Mouse (Mus musculus) forebrain, embryonic 12.5 days (tissue): ENCODE measurements at regions not wholly inside any gene's neighbourhood (a gene's known extent, or its start where the extent isn't known, plus 50 kb on each side); places are given as distances from the start of the nearest gene placed in this dataset.
A peak's percentile ranks its signal among the peaks of the same experiment; 100 is the strongest.
"Not testable (repeated sequence)": the region's sequence is repeated elsewhere in the genome, so short reads cannot be mapped to it uniquely, and the experiment has no call there.

ENCODE experiments used
- ATAC-seq: fragments of 200-750 bp; cut with Nextera tagmentation; 2 replicates; pipeline ENCODE4 v1.8.0; 2017; ENCODE audit warnings: moderate TSS enrichment; ENCODE audit not compliant: low FRiP score
- H3K27ac ChIP-seq: fragments of 300-500 bp; sonication (generic); 2 replicates; pipeline ENCODE4 v1.5.1; 2016; ENCODE audit warnings: mild to moderate bottlenecking
- H3K27me3 ChIP-seq: fragments of 300-500 bp; sonication (generic); 2 replicates; pipeline ENCODE4 v1.6.1; 2016; ENCODE audit warnings: mild to moderate bottlenecking
- H3K36me3 ChIP-seq: fragments of 300-500 bp; sonication (generic); replicated peaks from 2 replicates; pipeline ENCODE4 v1.6.1; 2016; ENCODE audit warnings: mild to moderate bottlenecking
- H3K4me1 ChIP-seq: fragments of 300-500 bp; sonication (generic); 2 replicates; pipeline ENCODE4 v1.6.1; 2016
- H3K4me2 ChIP-seq: fragments of 300-500 bp; sonication (generic); 2 replicates; pipeline ENCODE4 v1.6.1; 2016; ENCODE audit warnings: mild to moderate bottlenecking, moderate library complexity
- H3K4me3 ChIP-seq: fragments of 300-500 bp; sonication (generic); replicated peaks from 2 replicates; pipeline ENCODE4 v1.5.1; 2016; ENCODE audit warnings: mild to moderate bottlenecking
- H3K9ac ChIP-seq: fragments of 300-500 bp; sonication (generic); 2 replicates; pipeline ENCODE4 v1.6.1; 2016; ENCODE audit warnings: mild to moderate bottlenecking
- H3K9me3 ChIP-seq: fragments of 300-500 bp; sonication (generic); 2 replicates; pipeline ENCODE4 v1.6.1; 2016
- WGBS: fragments of 180-500 bp; shearing (Covaris S2); methylation state at CpG from one replicate; pipeline ENCODE4 v1.1.7; 2016; 5-methylcytosine and 5-hydroxymethylcytosine counted together

DNA sequence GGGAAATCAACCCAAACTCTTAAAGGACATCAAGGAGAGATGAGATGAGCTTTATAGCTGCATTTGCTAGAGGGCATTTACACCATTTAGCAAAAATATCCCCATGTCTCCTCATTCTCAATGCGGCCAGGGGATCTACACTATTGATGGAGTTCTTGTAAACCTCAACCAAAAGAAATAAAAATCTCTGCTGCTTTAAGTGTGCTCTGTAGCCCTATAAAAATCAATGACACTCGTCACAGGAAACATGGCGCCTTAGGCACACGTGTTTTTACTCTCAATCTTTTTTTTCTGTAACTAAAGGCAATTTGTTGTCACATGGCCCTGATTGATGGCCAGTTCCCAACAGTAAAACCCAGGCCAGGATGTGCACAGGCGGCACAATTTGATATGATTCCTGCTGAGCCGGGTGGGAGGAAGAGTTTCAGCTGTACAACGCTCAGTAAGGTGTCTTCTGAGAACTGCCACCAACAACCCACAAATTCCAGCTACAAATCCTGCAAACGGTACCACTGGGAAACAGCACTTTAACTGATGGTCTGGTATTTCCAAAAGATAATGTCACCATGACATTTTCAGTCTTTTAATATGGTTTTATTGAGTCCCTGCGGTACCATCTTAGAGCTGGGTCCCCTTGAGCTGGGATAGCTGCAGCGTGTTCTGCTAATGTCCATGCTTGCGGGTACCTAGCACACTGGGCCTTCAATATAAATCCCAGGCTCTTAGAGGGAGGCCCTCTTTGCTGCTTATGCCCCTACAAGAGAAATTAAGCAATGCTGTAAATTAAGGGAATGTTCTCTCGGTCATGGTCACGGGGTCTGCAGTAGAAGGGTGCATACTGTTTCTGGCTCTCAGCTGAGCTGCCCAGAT is 78.8 kb downstream of the Tpbg start:
- Histone ChIP-seq H3K27ac (no peak overlapping the region), H3K9ac (no peak overlapping the region), H3K4me3 (no peak overlapping the region), H3K27me3 (no peaks in the 10 kb centered on the region), H3K4me1 (no peaks in the 10 kb centered on the region), H3K4me2 (no peak overlapping the region), H3K9me3 (no peaks in the 10 kb centered on the region), H3K36me3 (no peaks in the 10 kb centered on the region)
- WGBS = 93% methylated on average over 13 of the region's 13 CpGs
- no peak for ATAC-seq

DNA sequence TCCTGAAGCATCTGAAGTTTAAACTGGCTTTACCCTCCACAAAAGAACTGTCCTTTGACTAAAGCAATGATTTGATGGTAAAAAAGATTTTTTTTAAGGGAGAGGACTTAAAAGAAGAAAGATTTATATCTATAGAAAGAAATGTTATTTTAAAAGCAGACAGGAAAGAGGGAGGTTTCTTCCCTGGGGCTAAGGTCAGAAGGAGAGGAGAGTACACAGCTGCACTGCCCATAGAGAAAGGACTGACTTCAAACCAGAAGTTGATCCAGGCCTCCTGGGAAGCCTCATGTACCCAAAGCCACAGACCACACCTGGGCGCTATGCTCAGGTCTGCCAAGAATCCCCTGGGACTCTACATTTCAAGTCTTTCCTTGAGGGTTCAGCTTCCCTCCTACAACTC is 83.1 kb downstream of the Tpbg start:
- H3K4me3 ChIP-seq = no peak overlapping the region
- WGBS = 95% methylated on average over 1 of the region's 1 CpGs
- H3K4me2 ChIP-seq = no peak overlapping the region
- no peak overlapping the region for H3K27ac ChIP-seq
- no peaks in the 10 kb centered on the region for H3K36me3 ChIP-seq
- no peaks in the 10 kb centered on the region for H3K4me1 ChIP-seq
- ATAC-seq = no peak
- H3K9ac ChIP-seq = no peak overlapping the region
- H3K9me3 ChIP-seq = no peaks in the 10 kb centered on the region
- no peaks in the 10 kb centered on the region for H3K27me3 ChIP-seq

DNA sequence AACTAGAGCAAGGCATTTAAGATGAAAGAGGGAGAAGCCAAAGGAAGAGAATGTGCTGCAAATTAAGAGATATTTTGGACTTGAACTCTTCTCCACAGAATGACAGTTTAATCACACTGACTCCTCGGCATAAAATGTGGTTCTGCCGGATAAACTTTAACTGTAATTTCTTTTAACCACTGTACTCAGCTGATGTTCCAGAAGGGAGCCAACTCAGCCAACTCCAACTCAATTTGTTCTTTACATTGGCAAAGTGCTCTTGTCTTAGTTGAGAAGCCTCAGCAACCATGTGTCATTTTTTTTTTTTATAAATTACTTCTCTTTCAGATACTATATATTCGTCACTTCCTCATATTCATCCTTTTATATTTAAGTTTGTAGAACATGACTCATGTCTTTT is 90.0 kb downstream of the Tpbg start:
- Histone ChIP-seq H3K27ac (no peak overlapping the region), H3K27me3 (no peaks in the 10 kb centered on the region), H3K9me3 (no peaks in the 10 kb centered on the region), H3K9ac (no peak overlapping the region), H3K4me2 (no peak overlapping the region), H3K4me1 (no peaks in the 10 kb centered on the region), H3K4me3 (no peak overlapping the region), H3K36me3 (no peaks in the 10 kb centered on the region)
- 95% methylated on average over 3 of the region's 3 CpGs for WGBS
- no peak for ATAC-seq

DNA sequence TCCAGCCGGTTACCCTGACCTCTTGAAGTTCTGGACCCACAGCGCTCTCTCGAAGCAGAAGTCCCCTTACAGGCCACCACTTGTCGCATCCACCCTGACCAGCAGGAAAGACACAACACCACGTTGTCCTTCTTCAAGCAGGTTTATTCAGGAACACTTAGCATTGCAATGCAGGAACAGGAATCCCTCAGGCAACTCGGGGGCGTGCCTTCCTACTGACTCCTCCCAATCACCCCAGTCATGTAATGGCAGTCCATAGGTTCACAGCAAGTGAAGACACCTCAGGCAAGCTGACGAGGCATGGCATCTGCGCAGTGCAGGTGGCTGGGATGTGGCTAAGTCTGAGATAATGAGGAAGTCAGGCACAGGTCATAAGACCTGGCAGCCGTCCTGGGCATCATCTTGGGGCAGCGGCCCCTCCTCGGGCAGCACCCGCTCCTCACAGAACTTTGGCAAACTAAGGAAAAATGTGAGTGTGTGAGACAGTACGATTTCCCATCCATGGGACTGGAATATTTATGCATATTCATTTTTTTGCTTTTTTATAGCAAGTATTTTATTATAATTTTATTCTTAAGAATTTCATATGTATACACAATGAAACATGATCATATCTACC is 101.0 kb downstream of the Tpbg start:
- H3K4me2 ChIP-seq, H3K4me1 ChIP-seq, H3K27me3 ChIP-seq, H3K9me3 ChIP-seq, ATAC-seq, H3K9ac ChIP-seq, H3K4me3 ChIP-seq, H3K36me3 ChIP-seq, H3K27ac ChIP-seq: not testable (repeated sequence)
- WGBS = 91% methylated on average over 14 of the region's 14 CpGs

DNA sequence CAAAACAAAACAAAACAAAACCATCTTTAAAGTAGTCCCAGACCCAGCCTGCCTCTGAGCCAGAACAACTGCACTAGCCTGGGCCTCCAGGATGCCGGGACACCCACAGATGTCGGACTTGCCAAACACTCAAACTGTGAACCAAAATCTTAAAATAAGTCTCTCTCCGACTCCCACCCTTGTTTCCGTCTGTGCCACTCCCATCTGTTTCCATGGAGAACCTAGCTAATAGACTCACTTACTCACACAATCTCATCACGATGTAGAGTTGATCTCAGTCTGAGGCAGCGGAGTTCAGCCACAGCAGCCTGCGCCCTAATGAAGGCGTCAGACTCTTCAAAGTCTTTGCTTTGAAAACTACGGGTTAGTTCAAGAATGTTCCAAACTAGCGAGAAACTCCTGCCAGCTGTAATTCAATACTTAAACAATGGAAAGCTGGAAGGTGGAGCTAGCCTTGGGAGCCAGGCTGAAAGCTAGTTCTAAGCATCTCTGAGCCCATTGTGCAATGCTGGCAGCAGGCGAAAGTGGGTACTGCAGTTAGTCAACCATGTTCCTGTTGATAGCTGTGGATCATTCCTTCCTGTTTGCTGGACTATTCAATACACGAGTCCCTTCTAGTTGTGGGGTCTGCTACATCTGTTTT is 106.4 kb downstream of the Tpbg start:
- ATAC-seq = peak; percentile 61; the same call in 1 of the 2 replicates
- Histone ChIP-seq H3K9me3 (no peaks in the 10 kb centered on the region), H3K4me1 (no peaks in the 10 kb centered on the region), H3K27ac (no peak overlapping the region), H3K36me3 (no peaks in the 10 kb centered on the region), H3K9ac (no peak overlapping the region), H3K27me3 (no peaks in the 10 kb centered on the region), H3K4me2 (no peak overlapping the region), H3K4me3 (no peak overlapping the region)
- whole genome bisulfite sequencing = 49% methylated on average over 12 of the region's 12 CpGs

DNA sequence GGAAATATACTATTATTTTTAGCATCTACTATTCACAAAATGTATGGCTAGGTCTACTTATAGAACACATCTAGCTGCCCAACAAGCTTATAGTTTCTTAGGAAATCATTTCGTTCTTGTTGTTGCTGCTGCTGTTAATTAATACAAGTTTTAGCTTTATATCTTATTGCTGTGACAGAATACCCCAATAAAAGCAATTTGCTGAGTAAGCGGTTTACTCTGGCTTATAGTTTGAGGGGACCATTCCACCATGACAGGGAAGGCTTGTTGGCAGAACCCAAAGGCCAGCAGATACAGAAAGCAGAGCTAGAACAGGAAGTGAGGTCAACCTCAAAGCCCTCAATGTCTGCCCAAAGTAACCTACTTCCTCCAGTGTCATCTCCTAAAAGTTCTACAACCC is 109.6 kb downstream of the Tpbg start:
- H3K27ac ChIP-seq = no peak overlapping the region
- no peak overlapping the region for H3K4me3 ChIP-seq
- no peak for ATAC-seq
- H3K9me3 ChIP-seq = no peaks in the 10 kb centered on the region
- no peak overlapping the region for H3K4me2 ChIP-seq
- H3K27me3 ChIP-seq = no peaks in the 10 kb centered on the region
- H3K9ac ChIP-seq = no peak overlapping the region
- 88% methylated on average over 2 of the region's 2 CpGs for WGBS
- H3K36me3 ChIP-seq = no peaks in the 10 kb centered on the region
- no peaks in the 10 kb centered on the region for H3K4me1 ChIP-seq

DNA sequence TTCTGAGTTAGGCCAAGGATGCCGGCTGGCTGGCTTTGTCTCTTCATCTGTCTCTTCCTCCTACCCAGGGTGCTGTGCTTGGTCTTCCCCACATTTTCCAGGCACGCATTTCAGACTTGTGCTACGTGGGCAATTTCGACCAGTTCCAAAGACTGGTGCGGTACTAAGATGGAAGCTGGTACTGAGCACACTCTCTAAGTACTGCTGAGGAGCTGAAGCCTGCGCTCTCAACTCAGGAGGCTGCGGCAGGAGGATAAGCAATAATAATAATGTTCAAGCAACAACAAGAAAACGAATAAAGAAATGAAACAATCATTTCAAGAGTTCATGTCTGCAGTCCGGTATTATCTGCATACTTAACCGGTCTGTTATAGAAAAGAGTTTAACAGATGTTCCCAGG is 127.9 kb downstream of the Tpbg start:
- Histone ChIP-seq H3K4me1 (no peaks in the 10 kb centered on the region), H3K4me2 (no peak overlapping the region), H3K4me3 (no peak overlapping the region), H3K27ac (no peak overlapping the region), H3K9me3 (no peaks in the 10 kb centered on the region), H3K27me3 (no peaks in the 10 kb centered on the region), H3K9ac (no peak overlapping the region), H3K36me3 (no peaks in the 10 kb centered on the region)
- WGBS = 94% methylated on average over 10 of the region's 10 CpGs
- no peak for ATAC-seq

DNA sequence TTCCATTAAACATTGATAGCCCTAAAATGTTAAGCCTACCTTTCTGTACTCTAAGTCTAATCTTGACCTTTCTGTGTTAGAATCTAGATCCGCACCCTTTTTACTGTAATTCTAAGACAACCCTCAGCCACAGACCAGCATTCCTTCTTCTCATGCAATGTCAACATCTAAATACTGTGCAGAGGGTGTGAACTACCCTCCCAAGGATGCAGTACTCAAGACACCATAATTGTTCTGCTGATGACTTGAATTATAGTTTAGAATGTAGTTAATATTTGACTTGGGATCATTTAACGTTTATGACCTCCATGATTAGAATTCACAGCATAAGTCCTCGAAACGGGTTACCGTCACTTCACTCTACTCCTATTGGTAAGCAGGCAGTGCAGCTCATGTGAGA is 139.2 kb downstream of the Tpbg start:
- no peak for ATAC-seq
- Histone ChIP-seq H3K9ac (no peak overlapping the region), H3K9me3 (no peaks in the 10 kb centered on the region), H3K4me3 (no peak overlapping the region), H3K4me2 (no peak overlapping the region), H3K27ac (no peak overlapping the region), H3K36me3 (no peaks in the 10 kb centered on the region), H3K27me3 (no peaks in the 10 kb centered on the region), H3K4me1 (no peaks in the 10 kb centered on the region)
- WGBS = 94% methylated on average over 5 of the region's 5 CpGs

DNA sequence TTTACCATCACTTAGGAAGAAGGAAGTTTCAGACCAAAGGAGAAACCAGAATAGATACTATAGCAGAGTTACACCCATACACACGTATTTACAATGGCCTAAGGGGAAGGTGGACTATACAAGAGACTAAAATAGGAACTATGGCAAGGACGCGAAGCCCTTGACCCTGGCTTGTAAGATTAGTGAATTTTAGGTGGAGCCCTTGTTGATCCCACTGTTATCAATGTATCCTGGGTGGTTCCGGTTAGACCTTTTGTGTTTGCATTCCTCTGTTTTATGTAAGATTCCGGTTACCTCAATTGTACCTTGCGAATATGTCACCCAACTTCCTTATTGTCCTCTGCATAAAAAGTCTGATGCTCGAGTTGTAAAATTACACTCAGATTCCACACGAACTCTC is 141.3 kb downstream of the Tpbg start:
- not testable (repeated sequence) for H3K4me2 ChIP-seq, H3K4me1 ChIP-seq, H3K9me3 ChIP-seq, H3K36me3 ChIP-seq, H3K4me3 ChIP-seq, H3K27ac ChIP-seq, H3K27me3 ChIP-seq, H3K9ac ChIP-seq, ATAC-seq
- WGBS = 95% methylated on average over 8 of the region's 8 CpGs

DNA sequence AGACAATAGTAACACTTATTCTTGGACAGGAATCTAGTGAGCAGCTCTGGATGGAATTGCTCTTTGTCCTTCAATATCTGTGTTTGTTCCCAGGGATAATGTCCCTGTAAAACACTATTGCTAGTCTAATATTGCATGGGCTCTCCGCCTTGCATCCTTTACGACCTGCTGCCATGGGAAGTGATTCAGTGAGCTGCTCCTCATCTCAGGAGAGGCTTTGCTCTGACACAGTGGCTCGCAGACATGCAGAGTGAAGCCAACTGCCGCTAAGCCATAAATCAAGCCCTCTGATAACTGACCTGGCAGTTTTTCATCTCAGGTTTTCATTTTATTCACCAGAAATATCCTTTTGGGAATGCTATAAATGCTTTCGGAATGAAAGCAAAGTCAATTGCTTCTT is 143.5 kb downstream of the Tpbg start:
- Histone ChIP-seq H3K9ac (no peak overlapping the region), H3K9me3 (no peaks in the 10 kb centered on the region), H3K36me3 (no peaks in the 10 kb centered on the region), H3K4me3 (no peak overlapping the region), H3K4me1 (no peaks in the 10 kb centered on the region), H3K27ac (no peak overlapping the region), H3K27me3 (no peaks in the 10 kb centered on the region), H3K4me2 (no peak overlapping the region)
- 88% methylated on average over 5 of the region's 5 CpGs for WGBS
- ATAC-seq = no peak

DNA sequence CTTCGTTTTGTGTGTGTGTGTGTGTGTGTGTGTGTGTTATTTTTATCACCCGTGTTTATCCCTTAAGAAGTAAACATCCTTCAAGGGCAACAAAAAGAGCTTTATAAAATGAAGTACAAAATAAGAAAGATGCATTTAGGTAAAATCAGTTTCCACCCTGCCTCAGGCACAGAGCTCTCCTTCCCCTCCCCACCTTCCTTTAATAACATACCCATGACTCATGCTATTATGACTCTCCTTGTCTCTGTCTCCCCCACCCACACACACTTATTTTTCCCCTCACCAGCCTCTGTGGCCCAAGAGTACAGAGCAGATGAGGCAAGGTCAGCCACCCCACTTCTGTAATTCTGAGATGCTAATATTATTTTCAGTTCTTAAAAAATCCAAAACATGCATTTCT is 144.0 kb downstream of the Tpbg start:
- no peak overlapping the region for H3K4me2 ChIP-seq
- H3K27ac ChIP-seq = no peak overlapping the region
- H3K4me1 ChIP-seq = no peaks in the 10 kb centered on the region
- WGBS = 73% methylated on average over 2 of the region's 2 CpGs
- H3K36me3 ChIP-seq = no peaks in the 10 kb centered on the region
- ATAC-seq = no peak
- H3K4me3 ChIP-seq = no peak overlapping the region
- H3K9me3 ChIP-seq = no peaks in the 10 kb centered on the region
- H3K9ac ChIP-seq = no peak overlapping the region
- no peaks in the 10 kb centered on the region for H3K27me3 ChIP-seq

DNA sequence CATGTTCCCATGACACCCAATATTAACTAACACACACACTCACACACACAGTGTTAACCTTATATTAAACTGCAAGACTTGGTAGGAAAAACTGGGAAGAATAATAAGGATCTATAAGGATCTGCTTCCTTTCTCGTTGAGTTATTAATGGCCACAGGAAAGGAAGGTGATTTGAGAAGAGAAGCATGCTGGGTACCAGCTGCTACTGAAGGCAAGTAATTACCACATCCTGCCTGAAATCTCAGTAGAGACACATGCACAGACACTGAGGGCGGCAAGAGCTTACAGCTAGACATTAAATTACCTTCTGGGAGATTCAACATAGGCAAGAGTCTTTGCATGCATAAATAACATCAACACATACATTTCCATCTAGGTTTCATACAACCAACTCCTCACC is 160.8 kb downstream of the Tpbg start:
- Histone ChIP-seq H3K9me3 (no peaks in the 10 kb centered on the region), H3K4me3 (no peak overlapping the region), H3K4me1 (no peaks in the 10 kb centered on the region), H3K4me2 (no peak overlapping the region), H3K36me3 (no peaks in the 10 kb centered on the region), H3K27ac (no peak overlapping the region), H3K27me3 (no peaks in the 10 kb centered on the region), H3K9ac (no peak overlapping the region)
- WGBS = 77% methylated on average over 2 of the region's 2 CpGs
- ATAC-seq = no peak

DNA sequence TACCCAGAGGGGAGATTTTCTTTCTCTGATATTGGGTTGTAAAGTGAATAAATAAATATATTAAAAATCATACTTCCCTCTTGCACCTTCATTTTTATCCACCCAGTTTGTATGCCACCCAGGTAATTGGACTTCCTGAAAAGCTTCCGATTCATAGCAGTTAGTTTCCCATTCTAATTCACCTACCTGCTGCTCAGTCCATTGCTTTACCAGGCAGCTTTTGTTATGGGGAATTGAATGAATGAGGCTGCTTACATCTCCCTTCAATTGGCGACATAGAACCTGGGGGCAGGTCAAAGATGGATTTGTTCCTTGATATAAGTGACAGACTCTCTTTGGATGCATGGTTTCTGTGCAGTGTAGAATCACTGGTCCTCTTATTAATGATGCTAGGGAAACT is 169.5 kb downstream of the Tpbg start:
- no peak overlapping the region for H3K9ac ChIP-seq
- no peak overlapping the region for H3K27ac ChIP-seq
- H3K4me1 ChIP-seq = no peaks in the 10 kb centered on the region
- 62% methylated on average over 2 of the region's 2 CpGs for whole genome bisulfite sequencing
- H3K4me2 ChIP-seq = no peak overlapping the region
- no peaks in the 10 kb centered on the region for H3K9me3 ChIP-seq
- no peaks in the 10 kb centered on the region for H3K36me3 ChIP-seq
- H3K4me3 ChIP-seq = no peak overlapping the region
- no peaks in the 10 kb centered on the region for H3K27me3 ChIP-seq
- no peak for ATAC-seq
